32 mouse cellular contexts compared by ENCODE assay signal in the genomic region with DNA sequence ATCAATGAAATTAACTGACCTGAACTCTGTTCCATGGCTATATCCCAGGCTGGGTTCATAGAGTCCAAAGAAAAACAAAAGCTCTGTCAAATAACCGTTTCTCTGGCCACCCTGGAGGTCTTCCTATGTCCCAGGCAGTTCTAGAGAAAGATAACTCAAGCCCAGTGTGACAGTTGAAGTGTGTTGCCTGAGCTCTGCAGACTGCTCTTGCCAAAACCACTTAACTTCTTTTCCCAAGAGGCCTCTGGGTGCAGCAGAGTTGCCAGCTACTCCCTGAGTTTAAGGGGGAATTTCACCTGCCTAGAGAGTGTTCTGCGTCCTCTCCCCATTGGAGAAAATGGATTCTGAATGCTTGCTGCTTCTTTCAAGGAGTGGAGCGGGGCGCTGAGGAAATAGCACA. TPM values are rescaled to one million over a fixed set of nuclear protein-coding genes. Genes with fewer than 3 reads are reported as not detected.
DNase-seq lines count a peak whose midpoint lies in the region; ATAC-seq and TF ChIP-seq lines count a peak whose summit lies in the region.
"Had no signal": no experiment of that assay in that cellular context is flagged by ENCODE, and none has a peak within 500 bp of the region (broad histone marks: within the 10 kb centered on the region; RNA-seq: fewer than 3 reads in every experiment).

No protein-coding gene starts in this region.

- no peak for TF ChIP-seq CTCF in kidney, postnatal 0 days (IDR thresholded peaks at IDR 0.05; ENCODE audit: low read depth)

- 0 out of 2 replicates have a peak, but pooled peaks cover 4% of the 10 kb centered on the region for H3K4me1 ChIP-seq in kidney, postnatal 0 days (replicated peaks; ENCODE audit: insufficient read depth, low read length)
- H3K4me1 ChIP-seq in kidney, embryonic 14.5 days (ENCODE audit: control insufficient read depth, insufficient read depth, low read length): 0 out of 2 replicates have a peak, but pooled peaks cover 5% of the 10 kb centered on the region
- H3K4me1 ChIP-seq in heart, embryonic 16.5 days (ENCODE audit: control insufficient read depth, insufficient read depth, low read length): peaks cover 49% of the 10 kb centered on the region
- 0 out of 2 replicates have a peak, but pooled peaks cover 3% of the 10 kb centered on the region for H3K4me1 ChIP-seq in intestine, embryonic 16.5 days (ENCODE audit: control insufficient read depth, insufficient read depth, low read length)
- H3K4me1 ChIP-seq: embryonic facial prominence, embryonic 12.5 days; neural tube, embryonic 12.5 days had no signal

- H3K27ac ChIP-seq in kidney, postnatal 0 days: no peak overlapping the region
- no peak overlapping the region for H3K27ac ChIP-seq in kidney, embryonic 14.5 days (ENCODE audit: low read depth, low read length)
- H3K27ac ChIP-seq in heart, embryonic 16.5 days (ENCODE audit: low read length): peak overlapping the region; percentile 75
- H3K27ac ChIP-seq in intestine, embryonic 16.5 days (ENCODE audit: low read length): no peak overlapping the region
- H3K27ac ChIP-seq: embryonic facial prominence, embryonic 12.5 days; gastrocnemius, adult 2 months; hindbrain, embryonic 13.5 days; limb, embryonic 13.5 days; neural tube, embryonic 12.5 days; stomach, postnatal 0 days had no signal

- no peaks in the 10 kb centered on the region for H3K9me3 ChIP-seq in kidney, postnatal 0 days (replicated peaks; ENCODE audit: low read length)
- no peaks in the 10 kb centered on the region for H3K9me3 ChIP-seq in kidney, embryonic 14.5 days (ENCODE audit: control insufficient read depth, low read length)
- H3K9me3 ChIP-seq in heart, embryonic 16.5 days (replicated peaks; ENCODE audit: control insufficient read depth, low read length): no peaks in the 10 kb centered on the region
- no peaks in the 10 kb centered on the region for H3K9me3 ChIP-seq in intestine, embryonic 16.5 days (ENCODE audit: control insufficient read depth, low read length)
- H3K9me3 ChIP-seq: embryonic facial prominence, embryonic 12.5 days; hindbrain, embryonic 13.5 days; limb, embryonic 13.5 days; neural tube, embryonic 12.5 days had no signal

- no peak overlapping the region for H3K4me2 ChIP-seq in kidney, postnatal 0 days (ENCODE audit: low read length)
- H3K4me2 ChIP-seq in kidney, embryonic 14.5 days (replicated peaks; ENCODE audit: low read depth, low read length): no peak overlapping the region
- peak overlapping the region; percentile 36 for H3K4me2 ChIP-seq in heart, embryonic 16.5 days (ENCODE audit: low read depth, low read length)
- no peak overlapping the region for H3K4me2 ChIP-seq in intestine, embryonic 16.5 days (ENCODE audit: low read depth, low read length)
- H3K4me2 ChIP-seq: embryonic facial prominence, embryonic 12.5 days; hindbrain, embryonic 13.5 days; limb, embryonic 13.5 days; liver, embryonic 11.5 days; midbrain, embryonic 11.5 days; neural tube, embryonic 12.5 days had no signal

- peak; percentile 93 for DNase-seq in heart, adult 11 months
- DNase-seq in heart, postnatal 25 days (ENCODE audit: low spot score): no peak
- peak; percentile 19 for DNase-seq in kidney, postnatal 0 days (ENCODE audit: low spot score)
- peak; percentile 19 for DNase-seq in NIH3T3 (ENCODE audit: low read depth)
- DNase-seq in cerebellum, adult 8-10 months: no peak
- DNase-seq: adrenal gland, postnatal 10 days; cerebellum, adult 11 months; cerebellum, adult 9-11 months; embryo, embryonic 11 days; gastrocnemius, adult 2 months; gastrocnemius, postnatal 36 days; kidney, adult 9 months; kidney, postnatal 25 days; lung, postnatal 14 days; right cerebral cortex, postnatal 4 days; thymus, adult 18-20 months; thymus, postnatal 25 days had no signal

- 68% methylated on average over 4 of the region's 4 CpGs for WGBS in kidney, postnatal 0 days
- 72% methylated on average over 4 of the region's 4 CpGs for WGBS in kidney, embryonic 14.5 days
- 64% methylated on average over 4 of the region's 4 CpGs for WGBS in heart, embryonic 16.5 days
- WGBS in intestine, embryonic 16.5 days: 74% methylated on average over 4 of the region's 4 CpGs

- no peak for ATAC-seq in kidney, postnatal 0 days (replicated peaks; ENCODE audit: low FRiP score, low read depth)
- ATAC-seq in kidney, embryonic 14.5 days (ENCODE audit: low FRiP score, low TSS enrichment): no peak
- peak; percentile 53; the same call in 1 of the 2 replicates for ATAC-seq in heart, embryonic 16.5 days (replicated peaks; ENCODE audit: extremely low read depth, insufficient read depth, low FRiP score)
- no peak for ATAC-seq in intestine, embryonic 16.5 days
- ATAC-seq: forebrain, embryonic 14.5 days; intestine, postnatal 0 days; midbrain, embryonic 16.5 days had no signal

- no peaks in the 10 kb centered on the region for H3K36me3 ChIP-seq in kidney, postnatal 0 days (ENCODE audit: insufficient read depth, low read length)
- H3K36me3 ChIP-seq in kidney, embryonic 14.5 days (ENCODE audit: control insufficient read depth, insufficient read depth, low read length): no peaks in the 10 kb centered on the region
- H3K36me3 ChIP-seq in heart, embryonic 16.5 days (ENCODE audit: control insufficient read depth, insufficient read depth): no peaks in the 10 kb centered on the region
- no peaks in the 10 kb centered on the region for H3K36me3 ChIP-seq in intestine, embryonic 16.5 days (ENCODE audit: control insufficient read depth, insufficient read depth, low read length)
- H3K36me3 ChIP-seq: embryonic facial prominence, embryonic 12.5 days; hindbrain, embryonic 13.5 days; limb, embryonic 13.5 days; neural tube, embryonic 12.5 days had no signal

- no peak overlapping the region for H3K4me3 ChIP-seq in kidney, postnatal 0 days (replicated peaks; ENCODE audit: low read depth, low read length)
- no peak overlapping the region for H3K4me3 ChIP-seq in kidney, embryonic 14.5 days (ENCODE audit: low read length)
- no peak overlapping the region for H3K4me3 ChIP-seq in heart, embryonic 16.5 days (ENCODE audit: low read length)
- H3K4me3 ChIP-seq in intestine, embryonic 16.5 days (ENCODE audit: low read length): no peak overlapping the region
- H3K4me3 ChIP-seq: embryonic facial prominence, embryonic 12.5 days; gastrocnemius, adult 2 months; hindbrain, embryonic 13.5 days; limb, embryonic 13.5 days; neural tube, embryonic 12.5 days had no signal

- no peak overlapping the region for H3K9ac ChIP-seq in kidney, postnatal 0 days (ENCODE audit: low read depth, low read length)
- H3K9ac ChIP-seq in kidney, embryonic 14.5 days (ENCODE audit: low read depth, low read length): no peak overlapping the region
- H3K9ac ChIP-seq in heart, embryonic 16.5 days (ENCODE audit: low read length): peak overlapping the region; percentile 19; the same call in 1 of the 2 replicates
- H3K9ac ChIP-seq in intestine, embryonic 16.5 days (ENCODE audit: low read depth, low read length): no peak overlapping the region
- H3K9ac ChIP-seq: embryonic facial prominence, embryonic 12.5 days; hindbrain, embryonic 13.5 days; limb, embryonic 13.5 days; neural tube, embryonic 12.5 days had no signal

- intact Hi-C loops in heart, postnatal 25 days (cut with DNase I): no loop called here

- no peaks in the 10 kb centered on the region for H3K27me3 ChIP-seq in kidney, postnatal 0 days (ENCODE audit: insufficient read depth, low read length)
- no peaks in the 10 kb centered on the region for H3K27me3 ChIP-seq in kidney, embryonic 14.5 days (ENCODE audit: control insufficient read depth, insufficient read depth, low read length)
- H3K27me3 ChIP-seq in heart, embryonic 16.5 days (ENCODE audit: control insufficient read depth, insufficient read depth, low read length): no peaks in the 10 kb centered on the region
- H3K27me3 ChIP-seq in intestine, embryonic 16.5 days (replicated peaks; ENCODE audit: control insufficient read depth, insufficient read depth, low read length): no peaks in the 10 kb centered on the region
- H3K27me3 ChIP-seq: CH12.LX; embryonic facial prominence, embryonic 12.5 days; hindbrain, embryonic 13.5 days; limb, embryonic 13.5 days; neural tube, embryonic 12.5 days had no signal

RNA-seq across cellular contexts. Expression of gene Pakap, which starts 24.8 kb away (rescaled TPM):
- total RNA-seq in heart, postnatal 25 days (2021): 10 to 100 TPM; 37.4 to 44.3 TPM
- polyA plus RNA-seq in kidney, postnatal 0 days (2015; fragmentation: Nextera tagmentation; extraction: Ambion mirVana): 11.5 and 14.6 TPM in 2 replicates
- polyA plus RNA-seq in kidney, embryonic 14.5 days (2014; fragmentation: Nextera tagmentation; extraction: Ambion mirVana): 5.7 and 18.7 TPM in 2 replicates
- polyA plus RNA-seq in heart, embryonic 16.5 days (2015; fragmentation: Nextera tagmentation; extraction: Ambion mirVana): 57.5 and 60.2 TPM in 2 replicates
- polyA plus RNA-seq in intestine, embryonic 16.5 days (2015; fragmentation: Nextera tagmentation; extraction: Ambion mirVana): 21.2 and 22.0 TPM in 2 replicates
- total RNA-seq: megakaryocyte, adult 5-6 weeks had no signal

Comparison
In these comparisons a context has a peak if more than half of its experiments do, and no peak if none do; other contexts are left out.
1. DNase-seq: peak in heart, adult 11 months (single experiment), kidney, postnatal 0 days (single experiment) and NIH3T3 (single experiment); none in heart, postnatal 25 days (single experiment) and cerebellum, adult 8-10 months (single experiment).